Mouse (Mus musculus) intestine, embryonic 16.5 days (tissue): ENCODE measurements at regions not wholly inside any gene's neighbourhood (a gene's known extent, or its start where the extent isn't known, plus 50 kb on each side); places are given as distances from the start of the nearest gene placed in this dataset.

ENCODE experiments used
- ATAC-seq: fragments of 200-750 bp; cut with Nextera tagmentation; 2 replicates; pipeline ENCODE4 v1.8.0; 2017; ENCODE audit warnings: moderate TSS enrichment, moderate library complexity
- H3K27ac ChIP-seq: fragments of 300-500 bp; sonication (generic); 2 replicates; pipeline ENCODE4 v1.5.1; 2014; ENCODE audit warnings: mild to moderate bottlenecking, low read length
- H3K27me3 ChIP-seq: fragments of 300-500 bp; sonication (generic); replicated peaks from 2 replicates; pipeline ENCODE4 v1.6.1; 2014; ENCODE audit warnings: low read length, control low read depth, mixed read lengths; ENCODE audit not compliant: control insufficient read depth, insufficient read depth
- H3K36me3 ChIP-seq: fragments of 300-500 bp; sonication (generic); 2 replicates; pipeline ENCODE4 v1.6.1; 2014; ENCODE audit warnings: low read length, control low read depth; ENCODE audit not compliant: control insufficient read depth, insufficient read depth
- H3K4me1 ChIP-seq: fragments of 300-500 bp; sonication (generic); 2 replicates; pipeline ENCODE4 v1.6.1; 2014; ENCODE audit warnings: low read length, control low read depth, mixed read lengths; ENCODE audit not compliant: control insufficient read depth, insufficient read depth
- H3K4me2 ChIP-seq: fragments of 300-500 bp; sonication (generic); 2 replicates; pipeline ENCODE4 v1.6.1; 2014; ENCODE audit warnings: low read depth, low read length, control low read depth
- H3K4me3 ChIP-seq: fragments of 300-500 bp; sonication (generic); 2 replicates; pipeline ENCODE4 v1.5.1; 2014; ENCODE audit warnings: mild to moderate bottlenecking, low read length
- H3K9ac ChIP-seq: fragments of 300-500 bp; sonication (generic); 2 replicates; pipeline ENCODE4 v1.6.1; 2014; ENCODE audit warnings: low read depth, low read length
- H3K9me3 ChIP-seq: fragments of 300-500 bp; sonication (generic); 2 replicates; pipeline ENCODE4 v1.6.1; 2016; ENCODE audit warnings: low read length, control low read depth; ENCODE audit not compliant: control insufficient read depth
- WGBS: fragments of 180-500 bp; shearing (Covaris S2); extraction: QIAGEN DNeasy Blood & Tissue Kit; methylation state at CpG from one replicate; pipeline ENCODE4 v1.1.7; 2014; 5-methylcytosine and 5-hydroxymethylcytosine counted together

GRCm38 (mm10) chr16:92007351-92007750, 50.7 kb upstream of the Mrps6 start:
- no peaks in the 10 kb centered on the region for H3K4me1 ChIP-seq
- ATAC-seq = no peak
- H3K27me3 ChIP-seq = no peaks in the 10 kb centered on the region
- no peak overlapping the region for H3K9ac ChIP-seq
- WGBS = 91% methylated on average over 5 of the region's 5 CpGs
- no peaks in the 10 kb centered on the region for H3K9me3 ChIP-seq
- H3K4me3 ChIP-seq = no peak overlapping the region
- no peaks in the 10 kb centered on the region for H3K36me3 ChIP-seq
- no peak overlapping the region for H3K27ac ChIP-seq
- no peak overlapping the region for H3K4me2 ChIP-seq
